Mouse (Mus musculus): ENCODE results near the gene Ssbp1.

Ssbp1 gene

GRCm38 (mm10) chr6:40470916-40471719, at the start of gene Ssbp1:
Ssbp1 (plus strand) TSS chr6:40471352.
- DNase-seq, result peak; percentile 92

GRCm38 (mm10) chr6:40423013-40423412, 48.1 kb upstream of the Ssbp1 start:
- DNase-seq, result no peak

GRCm38 (mm10) chr6:40423774-40424173, 47.4 kb upstream of the Ssbp1 start:
- DNase-seq, result peak; percentile 54

- no peak for DNase-seq
These were observed 43.7 kb upstream of the Ssbp1 start for GRCm38 (mm10) chr6:40427441-40427840.

- DNase-seq, result no peak
These were observed 42.5 kb upstream of the Ssbp1 start for GRCm38 (mm10) chr6:40428696-40429095.

GRCm38 (mm10) chr6:40429521-40429931, 41.6 kb upstream of the Ssbp1 start:
- no peak for DNase-seq

GRCm38 (mm10) chr6:40430251-40430650, 40.9 kb upstream of the Ssbp1 start:
- DNase-seq, result no peak

- DNase-seq, result peak; percentile 56
These were observed 40.3 kb upstream of the Ssbp1 start for GRCm38 (mm10) chr6:40430878-40431277.

GRCm38 (mm10) chr6:40431356-40431755, 39.8 kb upstream of the Ssbp1 start:
- DNase-seq, result no peak

- DNase-seq, result no peak
These were observed 39.3 kb upstream of the Ssbp1 start for GRCm38 (mm10) chr6:40431812-40432211.

GRCm38 (mm10) chr6:40432346-40433275, 38.5 kb upstream of the Ssbp1 start:
- peak; percentile 80 for DNase-seq

GRCm38 (mm10) chr6:40434697-40435096, 36.5 kb upstream of the Ssbp1 start:
- DNase-seq, result no peak

GRCm38 (mm10) chr6:40435151-40436046, 35.8 kb upstream of the Ssbp1 start:
- DNase-seq, result peak; percentile 87

- DNase-seq, result peak; percentile 89
These were observed 35.1 kb upstream of the Ssbp1 start, which contains the start of gene E330009J07Rik for GRCm38 (mm10) chr6:40436047-40436483. E330009J07Rik (minus strand) TSS chr6:40436135.

- no peak for DNase-seq
These were observed 32.2 kb upstream of the Ssbp1 start, which contains the start of gene Wee2 for GRCm38 (mm10) chr6:40438936-40439335. Wee2 (plus strand) TSS chr6:40439088.

GRCm38 (mm10) chr6:40439731-40440130, 31.4 kb upstream of the Ssbp1 start:
- no peak for DNase-seq

- DNase-seq, result no peak
These were observed 29.9 kb upstream of the Ssbp1 start for GRCm38 (mm10) chr6:40441276-40441675.

GRCm38 (mm10) chr6:40441755-40442154, 29.4 kb upstream of the Ssbp1 start:
- DNase-seq, result no peak

GRCm38 (mm10) chr6:40443281-40443928, 27.7 kb upstream of the Ssbp1 start:
- no peak for DNase-seq

- DNase-seq, result no peak
These were observed 22.5 kb upstream of the Ssbp1 start for GRCm38 (mm10) chr6:40448626-40449025.

GRCm38 (mm10) chr6:40454436-40455041, 16.6 kb upstream of the Ssbp1 start:
- no peak for DNase-seq

All from right cerebral cortex, adult 18-20 months (tissue).